Mouse (Mus musculus) ovary, postnatal 10 days (tissue): ENCODE data around the gene Bcas1.
A peak's percentile ranks its signal among the peaks of the same experiment; 100 is the strongest.

ENCODE experiments used
- DNase-seq: peaks from one replicate; pipeline ENCODE4 v3.0.0; 2022; ENCODE audit warnings: low spot score

Gene Bcas1

DNA sequence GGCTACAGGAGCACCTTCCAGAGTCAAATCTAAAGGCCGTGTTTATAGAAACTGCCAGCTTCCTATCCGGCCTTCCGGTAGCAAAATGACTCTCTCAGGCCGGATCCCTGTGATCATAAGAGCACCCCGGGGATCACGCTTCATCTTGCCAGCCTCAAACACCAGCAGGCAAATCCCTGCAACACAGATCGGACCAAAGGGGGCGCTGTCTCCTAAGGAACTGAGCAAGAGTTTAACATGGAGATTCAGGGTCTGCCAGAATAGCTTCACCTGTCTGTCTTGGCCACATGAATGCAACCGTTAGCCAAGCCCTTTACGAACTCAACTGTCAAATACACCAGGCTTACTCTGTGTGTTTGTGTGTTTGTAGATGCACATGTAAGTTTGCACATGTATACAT, 8.9 kb downstream of the Bcas1 start:
- DNase-seq = no peak

DNA sequence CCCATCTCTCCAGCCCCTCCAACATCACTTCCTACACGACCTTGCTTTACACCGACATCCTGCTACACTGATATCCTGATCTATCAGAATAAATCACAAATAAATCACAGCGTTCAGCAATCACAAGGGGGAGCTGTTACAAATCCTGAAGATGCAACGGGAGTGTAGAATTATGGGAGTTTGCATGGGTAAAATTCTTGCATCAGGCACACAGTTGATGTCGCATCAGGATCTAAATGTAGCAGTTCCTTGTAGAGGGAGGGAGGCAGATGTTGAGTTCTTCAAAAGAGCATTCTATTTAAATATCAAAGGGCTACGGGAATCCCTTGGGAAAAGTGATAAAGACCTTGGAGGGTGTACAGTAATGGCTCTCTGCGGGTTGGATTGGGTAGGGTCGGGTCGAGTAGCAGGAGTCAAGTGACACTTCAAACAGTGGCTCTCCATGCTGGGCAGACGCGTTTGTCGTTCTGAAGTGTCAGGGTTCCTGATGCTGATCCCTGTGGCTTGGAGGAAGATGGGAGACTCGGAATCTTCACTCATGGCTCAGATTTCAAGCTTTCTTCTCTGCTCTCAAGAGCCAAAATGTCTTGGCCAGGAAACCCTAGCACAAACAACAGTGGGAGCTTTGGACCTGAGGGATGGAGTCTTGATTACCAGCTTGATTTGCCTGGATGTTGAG, 16.0 kb downstream of the Bcas1 start:
- no peak for DNase-seq

DNA sequence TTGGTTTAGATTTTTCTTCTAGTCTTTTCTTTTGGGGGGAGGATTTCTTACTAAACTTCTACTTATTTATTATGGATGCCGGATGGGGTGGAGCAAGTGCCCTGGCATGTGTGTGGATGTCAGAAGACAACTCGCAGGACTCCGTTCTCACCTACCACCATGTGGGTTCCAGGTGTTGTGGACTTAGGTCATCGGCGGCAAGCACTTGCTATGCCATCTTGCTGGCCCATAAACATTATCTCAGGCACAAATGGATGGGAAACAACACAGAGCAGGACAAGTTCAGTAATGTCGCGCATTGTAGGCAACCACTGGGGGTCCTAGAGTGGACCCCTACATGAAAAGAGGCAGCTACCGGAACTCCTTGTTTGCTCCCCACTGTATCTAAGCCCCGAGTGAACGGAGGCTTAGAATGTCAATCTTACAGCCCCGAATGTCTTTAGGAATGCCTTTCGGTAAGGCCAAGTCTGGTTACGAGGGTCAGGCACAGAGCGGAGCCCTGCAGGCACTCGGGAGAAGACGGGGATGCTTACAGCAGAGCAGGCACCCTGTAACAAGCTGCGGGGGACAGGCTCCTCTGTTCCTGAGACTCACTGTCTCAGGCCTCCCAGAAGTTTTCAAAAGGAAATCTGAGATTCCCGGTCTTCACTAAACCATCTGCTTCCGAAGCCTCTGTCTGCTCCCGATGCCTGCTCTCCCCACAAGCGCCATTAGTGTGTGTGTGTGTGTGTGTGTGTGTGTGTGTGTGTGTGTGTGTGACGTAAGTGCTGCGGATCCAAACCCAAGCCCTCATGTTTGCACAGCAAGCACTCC, 16.8 kb downstream of the Bcas1 start:
- no peak for DNase-seq

DNA sequence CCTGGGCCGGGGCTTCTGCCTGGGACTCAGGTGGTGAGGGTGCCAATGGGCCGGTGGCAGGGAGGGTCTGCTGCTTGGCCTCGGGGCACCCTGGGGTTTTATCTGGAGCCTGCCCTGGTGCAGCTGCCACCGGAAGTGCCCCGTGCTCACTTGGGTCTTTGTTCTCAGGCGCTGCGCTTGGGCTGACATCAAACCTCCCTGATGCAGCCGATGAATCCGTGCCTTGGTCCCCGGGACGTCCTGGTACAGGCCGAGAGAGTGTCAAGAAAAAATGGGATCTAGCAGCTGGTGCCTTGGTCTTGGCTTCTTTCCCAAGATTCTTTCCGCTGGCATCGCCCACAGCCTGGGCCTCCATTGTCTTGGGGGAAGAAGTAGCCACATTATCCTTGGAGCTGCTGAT, 21.2 kb downstream of the Bcas1 start:
- DNase-seq = no peak

DNA sequence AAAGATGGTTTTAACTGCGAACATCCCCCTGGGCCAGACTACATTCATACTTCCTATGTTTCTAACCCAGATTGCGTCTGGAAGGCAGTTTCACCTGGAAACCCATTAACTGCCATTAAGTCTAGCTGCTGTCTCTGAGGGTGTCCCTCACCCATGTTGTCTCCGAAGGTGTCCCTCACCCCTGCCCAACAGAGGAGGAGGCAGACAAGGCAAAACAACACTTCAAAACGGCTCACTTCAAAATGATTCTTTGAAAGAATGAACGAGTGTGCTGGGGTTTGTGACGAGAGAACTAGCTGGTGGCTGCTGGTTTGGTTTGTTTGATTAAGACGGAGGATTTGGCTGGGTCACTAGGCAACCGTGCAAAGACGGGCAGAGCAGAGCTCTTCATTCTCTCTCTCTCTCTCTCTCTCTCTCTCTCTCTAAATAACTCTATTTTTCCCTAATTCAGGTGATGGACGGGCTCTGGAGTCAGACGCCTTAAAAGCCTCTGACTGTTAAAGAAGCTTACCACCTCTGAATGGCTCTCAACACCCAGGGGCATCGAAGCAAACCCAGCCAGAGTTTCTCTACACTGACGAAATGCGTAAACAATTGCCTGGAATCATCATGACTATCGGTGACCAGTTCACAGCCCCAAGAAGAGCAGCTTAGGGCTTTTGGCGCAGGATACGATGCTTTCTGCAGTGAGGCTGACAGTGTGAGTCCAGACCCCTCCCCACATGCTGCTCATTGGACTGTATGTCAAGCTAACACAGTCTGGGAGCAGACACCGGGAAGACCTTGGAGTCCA, 22.7 kb downstream of the Bcas1 start:
- DNase-seq = no peak

DNA sequence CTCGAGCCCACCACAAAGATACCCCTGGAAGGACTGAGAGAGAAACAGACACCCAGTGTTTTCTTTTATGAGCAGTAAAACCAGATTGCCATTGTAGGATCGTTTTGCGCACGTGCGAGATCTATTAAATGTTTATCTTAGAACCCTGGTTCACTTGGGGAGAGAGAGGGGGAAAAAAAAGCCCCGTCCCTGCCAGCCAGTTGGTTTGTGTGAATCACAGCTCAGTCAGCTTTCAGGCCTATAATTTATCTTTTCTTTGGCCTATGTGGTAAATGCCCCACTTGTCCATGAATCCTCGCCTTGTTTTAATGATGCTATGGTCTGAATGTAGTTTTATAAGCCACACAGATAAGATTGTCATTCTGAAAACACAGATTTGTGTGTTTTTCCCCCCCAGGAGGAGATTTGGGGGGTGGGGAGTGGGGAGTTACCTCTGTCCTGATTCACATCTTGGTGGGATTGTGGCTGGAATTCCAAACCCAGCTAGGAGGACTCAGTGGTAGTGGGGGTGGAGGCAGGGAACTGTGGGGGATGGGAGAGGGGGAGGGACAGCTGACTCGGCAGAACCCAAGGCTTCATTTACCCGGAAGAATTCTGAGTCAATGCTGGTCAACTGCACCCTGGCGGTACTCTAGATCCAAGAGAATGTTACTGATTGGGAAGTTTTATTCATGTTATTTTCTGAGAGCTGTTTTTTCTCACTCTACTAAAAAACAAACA, 23.8 kb downstream of the Bcas1 start:
- no peak for DNase-seq

DNA sequence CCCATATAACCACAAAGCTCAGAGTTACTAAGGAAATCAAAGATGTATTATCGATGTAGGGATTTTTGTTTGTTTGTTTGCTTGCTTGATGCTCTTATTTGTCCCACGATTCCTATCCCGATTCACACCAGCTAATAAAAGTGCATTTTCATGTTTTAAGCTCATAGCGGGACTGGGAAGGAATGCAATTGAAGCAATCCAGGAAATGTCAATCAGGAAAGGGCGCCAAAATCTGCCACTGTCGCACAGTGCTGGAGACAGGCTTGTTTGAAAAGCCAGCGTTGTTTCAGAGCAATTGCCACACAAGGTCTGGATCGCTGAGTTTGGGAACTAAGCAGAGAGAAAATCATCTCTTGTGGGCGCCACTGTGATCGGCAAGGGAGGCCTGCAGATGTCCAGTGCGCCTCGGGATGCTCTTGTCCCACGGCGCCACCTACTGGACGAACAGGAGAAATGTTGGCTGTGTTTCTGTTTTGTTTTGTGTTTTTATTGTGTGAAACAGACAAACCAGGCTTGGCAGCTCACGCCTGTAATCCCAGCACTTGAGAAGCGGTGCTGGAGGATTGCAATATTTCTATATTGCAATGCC, 26.3 kb downstream of the Bcas1 start:
- DNase-seq = peak; percentile 21

DNA sequence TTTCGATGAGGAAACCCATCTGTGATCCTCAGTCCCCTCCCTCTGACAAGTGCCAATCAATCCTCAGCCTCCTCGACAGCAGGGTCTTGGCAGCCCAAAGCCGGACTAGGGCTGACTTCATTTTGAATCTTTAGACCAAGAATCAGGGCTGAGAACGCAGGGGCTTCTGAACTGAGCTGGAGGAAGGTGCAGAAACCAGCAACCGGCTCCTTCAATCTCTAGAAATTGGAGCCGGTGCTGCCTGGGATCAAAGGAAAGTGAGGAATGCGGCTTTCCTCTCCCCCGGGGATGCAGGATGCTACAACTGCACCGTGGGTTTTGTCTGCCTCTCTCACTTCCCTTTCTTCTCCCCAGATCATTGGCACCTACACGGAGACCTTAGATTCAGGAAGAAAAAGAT, 27.0 kb downstream of the Bcas1 start:
- no peak for DNase-seq

DNA sequence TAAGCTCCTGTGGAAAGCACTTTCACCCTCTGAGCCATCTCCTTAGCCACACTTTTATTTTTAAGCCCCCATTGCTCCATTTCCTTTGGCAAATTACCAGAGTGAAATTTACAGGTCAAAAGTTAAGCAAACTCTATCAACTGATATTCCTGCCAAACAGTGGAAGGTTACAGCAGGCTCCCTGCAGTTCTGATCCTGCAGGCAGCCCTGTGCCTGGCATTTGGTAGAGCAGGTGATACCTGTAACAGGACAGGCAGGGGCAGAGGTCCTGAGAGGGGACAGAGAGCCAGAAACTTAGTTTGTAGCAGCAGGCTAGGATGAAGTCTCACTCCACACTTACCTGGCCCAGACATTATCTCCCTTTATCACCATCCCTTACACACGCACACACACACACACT, 35.7 kb downstream of the Bcas1 start:
- no peak for DNase-seq

DNA sequence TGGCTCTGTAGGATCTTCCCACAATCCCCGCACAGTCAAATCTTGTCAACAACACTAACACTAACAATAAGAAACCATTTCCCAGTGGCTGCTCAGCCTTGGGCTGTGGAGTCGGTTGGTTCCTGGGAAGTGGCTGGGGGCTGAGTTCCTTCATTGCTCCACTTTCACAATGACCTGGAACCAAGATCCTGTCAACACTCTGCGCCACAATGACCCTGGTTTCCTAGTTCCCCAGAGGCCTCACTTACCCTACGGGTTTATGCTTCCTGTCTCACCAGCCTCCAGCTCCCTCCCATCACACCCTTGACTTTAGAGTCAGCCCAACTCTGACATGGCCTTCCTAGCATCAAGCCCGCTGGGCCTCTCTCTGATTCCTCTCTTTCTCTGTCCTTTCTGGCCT, 39.3 kb downstream of the Bcas1 start:
- no peak for DNase-seq

DNA sequence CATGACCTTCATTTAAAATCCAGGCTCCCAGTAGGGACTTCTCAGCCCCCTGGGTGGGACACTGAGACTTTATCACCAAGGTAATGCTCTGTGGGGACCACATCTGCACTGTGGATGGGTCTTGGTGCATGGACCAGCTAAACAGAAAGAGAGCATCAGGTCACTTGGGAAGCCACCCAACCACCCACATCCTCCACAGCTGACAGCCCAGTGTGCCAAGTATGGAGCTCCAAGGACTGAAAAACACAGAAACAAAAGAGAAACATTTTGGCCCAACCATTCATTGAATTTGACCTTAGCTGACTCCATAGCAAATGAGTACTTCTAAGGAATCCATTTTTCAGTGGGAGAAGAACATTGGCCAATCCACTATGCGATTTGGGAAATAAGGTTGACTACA, 42.1 kb downstream of the Bcas1 start:
- DNase-seq = no peak

DNA sequence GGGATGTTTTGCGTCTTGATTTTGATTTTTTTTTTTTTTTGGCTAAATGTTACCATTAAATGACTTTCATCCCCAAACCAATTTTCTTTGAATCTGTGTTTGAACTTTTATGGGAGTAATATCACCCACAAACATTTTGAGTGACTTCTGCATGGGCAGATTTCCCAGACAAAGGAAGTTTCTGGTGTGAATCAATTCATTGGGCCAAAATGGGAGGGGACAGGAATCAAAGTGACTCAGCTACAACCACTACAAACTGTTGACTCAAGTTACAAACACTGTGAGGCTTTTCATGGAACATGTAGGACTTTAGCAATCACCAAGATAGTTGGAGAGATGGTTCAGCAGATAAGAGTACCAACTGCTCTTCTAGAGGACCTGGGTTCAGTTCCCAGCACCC, 42.9 kb downstream of the Bcas1 start:
- no peak for DNase-seq

DNA sequence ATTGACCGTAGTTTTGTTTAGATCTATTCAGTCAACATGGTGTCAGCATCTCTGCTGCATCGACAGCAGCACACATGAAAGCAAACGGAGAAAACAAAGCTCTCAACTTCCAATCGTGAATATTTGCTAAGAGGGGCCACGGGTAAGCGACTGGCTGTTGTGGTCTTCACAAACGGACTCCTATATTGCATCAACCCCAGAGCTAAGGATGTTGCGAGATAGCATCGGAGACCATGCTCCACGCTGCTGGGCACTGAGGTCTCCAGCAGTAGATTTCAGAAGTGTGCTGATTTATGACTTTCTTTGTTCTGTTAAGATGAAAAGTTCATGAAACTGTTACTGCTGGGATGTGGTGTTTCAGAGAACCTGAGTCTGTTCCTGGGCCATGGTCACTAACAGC, 54.3 kb downstream of the Bcas1 start:
- DNase-seq = no peak

DNA sequence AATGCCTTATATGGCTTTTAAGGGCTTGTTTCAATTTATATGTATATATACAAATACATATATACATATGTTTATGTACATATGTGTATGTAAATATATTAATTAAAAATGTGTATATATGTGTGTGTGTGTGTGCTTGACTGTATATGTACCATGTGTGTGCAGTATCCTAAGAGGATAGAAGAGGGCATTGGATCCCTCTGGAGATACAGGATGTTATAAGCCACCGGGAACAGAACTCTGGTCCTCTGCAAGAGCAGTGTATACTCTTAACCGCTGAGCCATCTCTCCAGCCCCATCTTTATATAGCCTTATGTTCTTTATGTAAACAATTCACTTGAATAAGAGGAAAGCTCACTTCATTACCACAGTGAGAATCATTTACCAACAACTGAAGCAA, 62.0 kb downstream of the Bcas1 start:
- DNase-seq = no peak

DNA sequence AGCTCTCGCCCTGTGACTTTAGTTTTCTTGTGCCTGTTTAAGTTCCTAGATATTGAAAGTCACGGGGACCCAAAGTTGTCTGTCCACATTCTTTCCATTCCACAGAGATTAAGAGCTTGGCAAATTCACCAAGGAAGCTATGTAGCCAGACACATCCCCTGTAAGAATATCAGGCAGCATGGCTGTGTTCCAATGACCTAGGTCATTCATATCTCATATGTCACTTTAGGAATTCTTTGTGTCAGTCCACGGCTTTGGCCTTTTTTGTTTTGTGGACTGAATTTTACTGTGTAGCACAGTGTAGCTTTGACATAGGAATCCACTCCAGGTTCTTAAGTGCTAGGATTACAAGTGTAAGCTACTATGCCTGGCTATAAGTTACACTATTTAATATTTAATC, 62.4 kb downstream of the Bcas1 start:
- DNase-seq = no peak

DNA sequence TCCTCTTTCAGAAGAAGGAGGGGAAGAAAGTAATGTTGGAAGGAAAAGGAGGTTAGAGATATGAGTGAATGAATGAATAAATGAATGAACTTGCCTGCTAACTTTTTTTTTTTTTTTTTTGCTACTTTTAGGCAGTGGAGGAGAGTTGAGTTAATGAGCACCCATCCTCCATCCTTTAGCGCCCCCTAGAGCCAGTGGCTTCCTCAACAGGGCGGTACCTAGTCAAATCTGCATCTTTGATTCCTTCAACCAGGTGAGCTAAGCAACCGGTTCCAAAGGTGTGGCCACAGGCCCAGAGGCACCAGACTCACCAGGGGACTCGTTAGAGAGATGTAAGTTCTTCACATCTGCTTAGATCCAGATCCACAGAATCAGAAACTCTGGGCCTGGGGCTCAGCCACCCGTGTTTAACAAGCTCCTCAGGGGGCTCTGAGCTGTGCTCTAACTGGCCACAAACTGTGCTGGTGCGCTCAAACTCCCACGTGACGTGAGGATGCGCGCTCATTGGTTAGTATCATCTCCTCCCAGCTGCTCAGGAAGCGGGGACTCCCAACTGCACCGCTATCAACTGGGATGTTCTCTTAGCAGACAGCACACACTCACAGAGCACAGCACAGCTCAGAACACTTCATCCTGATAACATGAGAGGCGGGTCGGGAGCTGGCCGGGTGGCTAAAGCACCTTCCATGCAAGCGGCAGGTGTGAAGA, 70.8 kb downstream of the Bcas1 start:
- DNase-seq = no peak

DNA sequence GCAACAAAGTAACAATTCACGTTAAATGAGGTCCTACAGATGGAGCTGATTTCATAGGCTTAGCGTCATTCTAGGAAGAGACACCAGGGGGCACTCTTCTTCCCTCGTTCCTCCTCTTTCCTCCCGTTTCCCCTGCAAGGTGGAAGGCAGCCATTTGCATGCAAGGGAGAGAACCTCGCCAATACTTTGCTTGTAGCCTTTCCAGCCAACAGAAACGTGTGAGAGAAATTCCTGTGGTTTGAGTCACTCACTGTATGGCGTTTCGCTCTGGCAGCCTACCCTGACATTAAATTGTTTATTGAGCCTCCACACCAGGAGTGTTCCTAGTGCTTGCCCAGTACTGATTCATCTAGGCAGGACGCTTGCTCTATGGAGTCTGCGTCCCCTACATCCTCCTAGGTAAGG, 72.7 kb downstream of the Bcas1 start:
- DNase-seq = peak; percentile 42

DNA sequence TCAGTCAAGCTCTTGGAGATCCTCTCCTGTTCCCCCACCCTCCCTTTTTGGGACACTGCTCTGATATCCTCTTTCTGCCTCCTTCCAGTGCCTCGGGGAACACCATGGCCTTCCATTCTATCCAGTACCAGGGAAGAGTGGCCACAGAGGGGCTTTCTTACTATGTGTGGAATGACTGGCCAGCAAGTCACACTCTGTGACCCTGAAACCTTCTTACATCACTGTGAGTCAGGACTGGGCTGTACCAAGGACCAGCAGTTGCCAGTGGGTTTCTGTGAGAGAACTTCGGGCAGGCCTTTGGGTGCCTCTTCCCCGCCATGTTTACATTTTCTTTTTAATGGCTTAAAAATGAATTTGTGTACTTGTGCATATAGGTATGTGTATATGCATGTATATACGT, 75.4 kb downstream of the Bcas1 start:
- DNase-seq = no peak

DNA sequence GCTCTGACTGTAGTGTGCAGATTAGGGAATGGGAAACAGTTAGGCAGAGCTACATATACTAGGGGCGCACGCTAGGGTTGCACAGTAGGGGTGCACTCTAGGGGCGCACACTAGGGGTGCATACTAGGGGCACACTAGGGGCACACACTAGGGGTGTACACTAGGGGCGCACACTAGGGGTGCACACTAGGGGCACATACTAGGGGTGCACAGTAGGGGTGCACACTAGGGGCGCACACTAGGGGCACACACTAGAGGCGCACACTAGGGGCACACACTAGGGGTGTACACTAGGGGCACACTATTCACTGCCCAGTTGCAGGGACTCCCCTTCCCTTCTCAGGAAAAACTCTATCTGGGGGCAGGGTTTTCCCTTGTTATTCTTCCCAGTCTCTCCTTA, 75.8 kb downstream of the Bcas1 start:
- no peak for DNase-seq

DNA sequence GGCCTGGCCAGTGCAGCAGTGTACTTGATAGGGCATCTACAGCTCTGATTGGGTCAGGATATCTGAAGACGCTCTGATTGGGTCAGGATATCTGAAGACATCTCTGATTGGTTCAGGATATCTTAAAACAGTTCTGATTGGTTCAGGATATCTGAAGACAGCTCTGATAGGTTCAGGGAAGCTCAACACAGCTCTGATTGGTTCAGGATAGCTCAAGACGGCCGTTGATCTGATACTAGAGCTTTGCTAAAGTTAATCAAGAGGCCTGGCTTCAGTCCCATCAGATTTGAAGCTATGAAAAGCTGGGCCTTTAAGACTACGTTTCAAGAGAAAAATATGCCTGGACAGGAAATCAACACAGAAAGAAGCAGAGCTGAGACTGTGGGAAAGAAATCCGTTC, 77.9 kb downstream of the Bcas1 start:
- no peak for DNase-seq

DNA sequence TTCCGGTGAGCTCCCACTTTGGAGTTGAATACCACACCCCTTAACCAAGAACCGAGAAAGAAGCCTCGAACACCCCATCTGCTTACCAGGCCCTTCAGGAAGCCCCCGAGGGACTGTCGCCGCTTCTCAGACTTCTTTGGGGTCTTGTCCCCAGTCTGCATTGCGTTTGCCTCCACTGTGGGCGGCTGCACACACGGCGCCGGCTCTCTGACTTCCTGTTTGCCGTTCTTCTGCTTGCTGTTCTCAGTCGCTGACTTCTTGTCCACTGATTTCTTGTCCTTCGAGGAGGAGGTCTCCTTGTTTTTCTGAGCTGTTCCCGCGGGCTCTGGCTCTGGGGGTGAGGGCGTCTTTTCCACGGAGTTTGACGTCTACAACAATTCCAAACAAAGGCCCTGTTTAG, 78.5 kb downstream of the Bcas1 start:
- no peak for DNase-seq
